Mouse (Mus musculus): ENCODE results near the gene Gnpnat1.

DNA sequence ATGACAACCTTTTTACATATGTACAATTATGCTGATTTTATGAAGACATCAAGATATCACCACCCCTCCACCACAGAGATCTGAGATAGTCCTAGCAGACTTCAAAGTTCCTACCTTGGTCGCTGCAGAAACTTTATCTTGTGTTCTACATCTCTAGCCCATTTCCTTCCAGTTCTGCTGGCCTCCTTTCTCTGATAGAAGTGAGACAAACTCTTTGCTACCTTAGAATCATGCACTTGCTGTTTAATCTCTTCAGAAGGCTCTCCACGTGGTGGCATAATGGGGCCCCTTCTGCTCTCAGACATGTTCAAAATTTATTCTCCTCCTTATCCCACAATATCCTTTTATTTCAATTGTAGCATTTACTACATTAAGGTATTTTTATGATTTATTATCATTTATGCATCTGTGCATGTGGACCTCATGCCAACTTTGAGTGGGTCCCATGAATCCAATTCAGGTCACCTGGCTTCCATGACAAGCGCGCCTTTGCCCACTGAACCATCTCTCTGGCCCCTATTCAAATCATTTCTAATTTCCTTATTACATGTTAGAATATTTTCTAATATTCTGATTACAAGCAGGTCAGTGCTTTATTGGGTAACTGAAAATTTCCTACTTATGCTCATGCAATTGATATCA, 76.5 kb downstream of the Gnpnat1 start:
- TF ChIP-seq CTCF (conservative IDR thresholded peaks at IDR 0.05; ENCODE audit: low read length): no peak
- TF ChIP-seq NANOG (IDR thresholded peaks at IDR 0.05; ENCODE audit: borderline replicate concordance, low read length): no peak
